Mouse (Mus musculus) kidney, postnatal 36 days (tissue): ENCODE measurements around the gene 1700123L14Rik.
A peak's percentile ranks its signal among the peaks of the same experiment; 100 is the strongest.
"Not testable (repeated sequence)": the region's sequence is repeated elsewhere in the genome, so short reads cannot be mapped to it uniquely, and the experiment has no call there.

Source experiments
- DNase-seq, 2 experiments: peaks; one replicate each; pipeline ENCODE4 v3.0.0; 2021 to 2022; ENCODE audit warnings: mixed read lengths in 2 of 2

The 1700123L14Rik gene

GRCm38 (mm10) chr6:96165818-96166379 is at the start of gene 1700123L14Rik:
TSS of gene 1700123L14Rik (minus strand) at chr6:96166243.
- no peak for DNase-seq

GRCm38 (mm10) chr6:96205395-96205794 is 39.4 kb upstream of the 1700123L14Rik start:
- no peak for DNase-seq

GRCm38 (mm10) chr6:96198991-96199390 is 32.9 kb upstream of the 1700123L14Rik start:
- not testable (repeated sequence) for DNase-seq

GRCm38 (mm10) chr6:96186517-96186916 is 20.5 kb upstream of the 1700123L14Rik start:
- no peak for DNase-seq

GRCm38 (mm10) chr6:96183392-96183791 is 17.3 kb upstream of the 1700123L14Rik start:
- peak; percentile 23 to 37 for DNase-seq

- DNase-seq, result no peak
Observed at GRCm38 (mm10) chr6:96178530-96178929, 12.5 kb upstream of the 1700123L14Rik start.

GRCm38 (mm10) chr6:96173681-96174080 is 7.6 kb upstream of the 1700123L14Rik start:
- DNase-seq, result no peak

- no peak for DNase-seq
Observed at GRCm38 (mm10) chr6:96167031-96167430, 988 bp upstream of the 1700123L14Rik start.

- DNase-seq, result no peak
Observed at GRCm38 (mm10) chr6:96165403-96165802, 640 bp downstream of the 1700123L14Rik start.

- DNase-seq, result peak in 1 of 2 experiments; percentile 54
Observed at GRCm38 (mm10) chr6:96143326-96143725, 22.7 kb downstream of the 1700123L14Rik start.

- DNase-seq, result peak; percentile 4 to 39
Observed at GRCm38 (mm10) chr6:96116534-96117272, 49.3 kb downstream of the 1700123L14Rik start.

- no peak for DNase-seq
Observed at GRCm38 (mm10) chr6:96116148-96116533, 49.9 kb downstream of the 1700123L14Rik start.
